Mouse (Mus musculus) kidney, adult 8-10 months (tissue): ENCODE measurements around the gene Gm4491.

Experiments used
- DNase-seq, 2 experiments: peaks; one replicate each; pipeline ENCODE4 v3.0.0; 2022

Gene Gm4491

GRCm38 (mm10) chr14:57115823-57116544 is at the start of gene Gm4491:
Gene Gm4491, minus strand, starts transcription at chr14:57115883.
- no peak for DNase-seq

GRCm38 (mm10) chr14:57161833-57162232 is 46.1 kb upstream of the Gm4491 start:
- no peak for DNase-seq

- no peak for DNase-seq
Measured at GRCm38 (mm10) chr14:57161201-57161600, 45.5 kb upstream of the Gm4491 start.

- no peak for DNase-seq
Measured at GRCm38 (mm10) chr14:57154916-57155315, 39.2 kb upstream of the Gm4491 start.

- peak in 1 of 2 experiments; percentile 15 for DNase-seq
Measured at GRCm38 (mm10) chr14:57145741-57146140, 30.1 kb upstream of the Gm4491 start.

- DNase-seq, result no peak
Measured at GRCm38 (mm10) chr14:57135265-57135664, 19.6 kb upstream of the Gm4491 start.

GRCm38 (mm10) chr14:57133161-57133661 is 17.5 kb upstream of the Gm4491 start, which contains the start of gene Gjb6:
Gene Gjb6, minus strand, starts transcription at chr14:57133611.
- no peak for DNase-seq

- DNase-seq, result no peak
Measured at GRCm38 (mm10) chr14:57127383-57127782, 11.7 kb upstream of the Gm4491 start.

GRCm38 (mm10) chr14:57122295-57122694 is 6.6 kb upstream of the Gm4491 start:
- DNase-seq, result no peak

- no peak for DNase-seq
Measured at GRCm38 (mm10) chr14:57109194-57109593, 6.5 kb downstream of the Gm4491 start.

- no peak for DNase-seq
Measured at GRCm38 (mm10) chr14:57107916-57108315, 7.8 kb downstream of the Gm4491 start.

GRCm38 (mm10) chr14:57107091-57107490 is 8.6 kb downstream of the Gm4491 start:
- DNase-seq, result peak; percentile 82 to 86

- no peak for DNase-seq
Measured at GRCm38 (mm10) chr14:57105721-57106120, 10.0 kb downstream of the Gm4491 start.

GRCm38 (mm10) chr14:57105111-57105510 is 10.6 kb downstream of the Gm4491 start:
- DNase-seq, result no peak

- DNase-seq, result peak; percentile 87 to 88
Measured at GRCm38 (mm10) chr14:57104106-57105023, 11.3 kb downstream of the Gm4491 start, which contains the start of gene Gjb2. Gene Gjb2, minus strand, starts transcription at chr14:57104702.

- peak in 1 of 2 experiments; percentile 29 for DNase-seq
Measured at GRCm38 (mm10) chr14:57103711-57104105, 12.0 kb downstream of the Gm4491 start.

GRCm38 (mm10) chr14:57103121-57103520 is 12.6 kb downstream of the Gm4491 start:
- no peak for DNase-seq

- no peak for DNase-seq
Measured at GRCm38 (mm10) chr14:57101623-57102022, 14.1 kb downstream of the Gm4491 start.

GRCm38 (mm10) chr14:57095855-57096254 is 19.8 kb downstream of the Gm4491 start:
- no peak for DNase-seq

- DNase-seq, result peak; percentile 59 to 72
Measured at GRCm38 (mm10) chr14:57093029-57093428, 22.7 kb downstream of the Gm4491 start.

- peak in 1 of 2 experiments; percentile 24 for DNase-seq
Measured at GRCm38 (mm10) chr14:57090001-57090400, 25.7 kb downstream of the Gm4491 start.

GRCm38 (mm10) chr14:57089107-57089506 is 26.6 kb downstream of the Gm4491 start:
- DNase-seq, result peak; percentile 86 to 94

- DNase-seq, result peak; percentile 65 to 68
Measured at GRCm38 (mm10) chr14:57084180-57084668, 31.5 kb downstream of the Gm4491 start.
